Mouse (Mus musculus) MEL (cell line): ENCODE data around the gene Slc25a47.

Source experiments
- CTCF ChIP-seq, 3 experiments: IDR thresholded peaks in 2 of 3; conservative IDR thresholded peaks in 1 of 3; 2 replicates each; pipeline ENCODE4 v1.5.1; 2011 to 2012; ENCODE audit warnings: low read length in 3 of 3, low read depth in 2 of 3, mild to moderate bottlenecking in 2 of 3, improper control_type of control experiment in 1 of 3, inconsistent platforms in 1 of 3, mixed read lengths in 1 of 3, moderate library complexity in 1 of 3; ENCODE audit not compliant: control insufficient read depth in 1 of 3, insufficient read depth in 1 of 3, poor library complexity in 1 of 3, severe bottlenecking in 1 of 3
- E2F4 ChIP-seq: IDR thresholded peaks from 2 replicates; pipeline ENCODE4 v1.6.1; 2011; ENCODE audit warnings: low read depth, low read length, improper control_type of control experiment, borderline replicate concordance
- MAFK ChIP-seq: IDR thresholded peaks from 2 replicates; pipeline ENCODE4 v1.6.1; 2011; ENCODE audit warnings: low read depth, mild to moderate bottlenecking, low read length, improper control_type of control experiment, borderline replicate concordance
- MEF2A ChIP-seq: IDR thresholded peaks from 2 replicates; pipeline ENCODE4 v1.6.1; 2014; ENCODE audit warnings: low read depth, mild to moderate bottlenecking, inconsistent platforms, low read length, improper control_type of control experiment; ENCODE audit not compliant: poor library complexity, insufficient replicate concordance, severe bottlenecking; ENCODE audit errors: extremely low read depth
- MXI1 ChIP-seq: IDR thresholded peaks from 2 replicates; pipeline ENCODE4 v1.6.1; 2011; ENCODE audit warnings: mild to moderate bottlenecking, low read depth, low read length, improper control_type of control experiment
- NELFE ChIP-seq: IDR thresholded peaks from 2 replicates; pipeline ENCODE4 v1.6.1; 2011; ENCODE audit warnings: low read depth, low read length, improper control_type of control experiment
- RCOR1 ChIP-seq: IDR thresholded peaks from 2 replicates; pipeline ENCODE4 v1.6.1; 2012; ENCODE audit warnings: low read depth, mild to moderate bottlenecking, inconsistent platforms, low read length, improper control_type of control experiment
- TAL1 ChIP-seq: IDR thresholded peaks from 2 replicates; pipeline ENCODE4 v1.6.1; 2012; ENCODE audit warnings: mild to moderate bottlenecking, inconsistent platforms, low read length, moderate library complexity, mixed read lengths
- USF1 ChIP-seq: IDR thresholded peaks from 2 replicates; pipeline ENCODE4 v1.6.1; 2014; ENCODE audit warnings: low read depth, mild to moderate bottlenecking, inconsistent platforms, low read length, improper control_type of control experiment, moderate library complexity
- ZC3H11A ChIP-seq: IDR thresholded peaks from 2 replicates; pipeline ENCODE4 v1.6.1; 2012; ENCODE audit warnings: low read depth, mild to moderate bottlenecking, inconsistent platforms, low read length, improper control_type of control experiment

DNA sequence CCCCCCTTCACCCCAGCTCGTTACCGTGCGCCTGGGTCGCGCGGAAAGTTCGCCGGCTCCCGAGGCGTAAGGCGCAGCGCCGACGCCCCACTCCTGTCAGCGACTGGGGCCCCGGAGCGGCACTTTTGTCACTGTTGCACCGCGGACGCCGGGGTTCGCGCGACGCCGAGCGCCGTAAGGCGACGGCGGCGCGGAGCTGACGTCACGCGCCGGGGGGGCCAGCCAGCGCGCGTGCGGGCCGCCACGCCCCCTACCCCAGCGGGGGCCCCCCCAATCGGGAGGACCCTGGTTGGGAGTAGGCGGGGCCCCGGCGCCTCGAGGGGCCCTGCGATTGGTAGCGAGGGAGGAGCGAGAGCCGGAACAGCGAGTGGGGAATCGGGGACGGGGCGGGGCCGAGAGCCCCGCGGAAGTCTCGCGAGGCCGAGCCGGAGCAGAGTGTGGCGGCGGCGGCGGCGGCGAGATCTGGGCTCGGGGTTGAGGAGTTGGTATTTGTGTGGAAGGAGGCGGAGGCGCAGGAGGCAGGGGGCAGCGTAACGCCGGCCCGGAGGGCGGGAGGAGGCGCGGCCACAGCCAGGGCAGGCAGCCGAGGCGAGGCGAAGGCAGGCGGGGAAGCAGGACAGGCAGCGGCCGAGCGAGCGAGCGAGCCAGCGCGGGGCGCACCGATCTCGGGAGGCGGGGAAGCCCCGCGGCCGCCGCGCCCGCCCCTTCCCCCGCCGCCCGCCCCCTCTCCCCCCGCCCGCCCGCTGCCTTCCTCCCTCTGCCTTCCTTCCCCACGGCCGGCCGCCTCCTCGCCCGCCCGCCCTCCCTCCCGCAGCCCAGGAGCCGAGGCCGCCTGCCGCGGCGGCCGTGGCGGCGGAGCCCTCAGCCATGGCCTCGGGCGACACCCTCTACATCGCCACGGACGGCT is 43.0 kb upstream of the Slc25a47 start, which contains the start of gene Yy1:
- TF ChIP-seq CTCF (IDR thresholded peaks at IDR 0.05 in 2 of 3, conservative IDR thresholded peaks at IDR 0.05 in 1 of 3; ENCODE audit: control insufficient read depth in 1 of 3, insufficient read depth in 1 of 3, low read depth in 2 of 3, low read length in 3 of 3, poor library complexity in 1 of 3, severe bottlenecking in 1 of 3) (0 out of 6 replicates have a peak, but pooled peaks of 1 of the 3 experiments have one; percentile 1), MEF2A (no peak), MXI1 (no peak; the same call in none of the 2 replicates), TAL1 (no peak), ZC3H11A (no peak), E2F4 (no peak), MAFK (no peak), NELFE (peak; percentile 76), USF1 (0 out of 2 replicates have a peak, but pooled peaks have one; percentile 9), RCOR1 (no peak)
